Mouse (Mus musculus) spleen, postnatal 14 days (tissue): ENCODE results near the gene Nfib.

Experiments used
- DNase-seq, 2 experiments: peaks; one replicate each; pipeline ENCODE4 v3.0.0; 2021 to 2022; ENCODE audit warnings: low spot score in 2 of 2

The Nfib gene

DNA sequence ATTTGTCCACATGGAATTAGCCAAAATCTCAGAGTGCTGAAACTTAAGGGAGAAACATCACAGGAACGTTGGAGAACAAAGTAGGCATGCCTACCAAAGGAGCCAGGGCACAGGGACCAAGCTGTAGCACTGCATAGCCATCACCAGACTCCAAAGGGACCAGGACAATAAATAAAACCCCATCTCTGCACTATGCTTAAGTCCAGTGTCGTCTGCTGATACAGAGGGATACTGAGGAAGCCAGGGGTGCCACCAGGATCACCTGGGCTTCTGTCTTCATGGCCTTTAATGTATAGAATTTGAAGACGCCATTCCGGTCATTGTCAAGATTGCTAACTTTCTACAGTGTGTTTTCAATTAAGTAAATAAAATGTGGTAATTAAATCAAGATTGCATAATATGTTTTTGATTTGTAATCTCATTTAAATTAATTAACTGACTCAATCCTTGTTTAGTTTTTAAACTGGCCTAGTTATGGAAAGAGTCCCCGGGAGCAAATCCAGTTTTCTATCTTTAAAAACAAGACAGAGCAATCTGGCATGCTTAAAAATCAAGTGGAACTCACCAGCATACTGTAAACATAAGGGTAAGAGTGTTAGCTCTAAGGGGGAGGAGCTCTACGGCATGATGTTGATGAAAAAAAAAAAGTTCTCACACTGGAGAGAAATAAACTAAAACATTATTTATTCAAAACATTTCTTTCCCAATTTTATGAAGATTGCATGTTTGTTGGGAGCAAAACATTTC lies 313.7 kb downstream of the Nfib start:
- DNase-seq, result no peak

DNA sequence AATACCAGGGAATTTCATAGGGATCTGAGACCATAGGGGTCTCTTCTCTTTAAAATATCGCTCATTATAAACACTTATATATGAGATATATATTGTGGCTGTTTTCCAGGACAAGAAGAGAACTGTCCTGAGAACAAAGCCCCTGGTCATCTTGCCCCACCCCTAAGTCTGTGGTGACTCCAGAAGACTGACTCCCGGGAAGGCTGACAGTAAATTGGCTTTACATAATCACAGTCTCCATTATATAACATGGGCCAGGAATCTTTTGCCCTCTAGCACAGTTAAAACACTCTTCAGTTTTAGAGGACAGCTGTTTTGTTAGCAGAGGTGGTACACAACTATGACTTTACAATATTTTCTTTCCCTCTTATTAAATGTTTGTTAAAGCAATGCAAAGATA lies 315.0 kb downstream of the Nfib start:
- no peak for DNase-seq

DNA sequence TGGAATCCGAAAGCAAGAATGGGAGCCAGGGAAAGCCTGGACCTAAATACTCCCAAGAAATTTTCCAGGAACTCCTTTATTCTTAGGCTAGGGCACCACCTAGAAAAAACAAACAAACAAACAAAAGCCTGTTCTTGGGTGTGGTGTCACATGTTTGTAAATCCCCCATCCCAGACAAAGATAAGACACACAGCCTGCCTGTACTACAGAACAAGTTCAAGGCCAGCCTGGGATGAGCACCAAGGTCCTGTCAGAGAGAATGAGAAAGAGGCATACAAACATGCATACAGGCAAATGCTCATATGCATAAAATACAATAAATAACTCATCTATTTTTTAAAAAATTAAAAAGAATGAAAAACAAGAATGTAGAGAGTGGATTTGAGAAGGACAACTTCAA lies 315.7 kb downstream of the Nfib start:
- no peak for DNase-seq

DNA sequence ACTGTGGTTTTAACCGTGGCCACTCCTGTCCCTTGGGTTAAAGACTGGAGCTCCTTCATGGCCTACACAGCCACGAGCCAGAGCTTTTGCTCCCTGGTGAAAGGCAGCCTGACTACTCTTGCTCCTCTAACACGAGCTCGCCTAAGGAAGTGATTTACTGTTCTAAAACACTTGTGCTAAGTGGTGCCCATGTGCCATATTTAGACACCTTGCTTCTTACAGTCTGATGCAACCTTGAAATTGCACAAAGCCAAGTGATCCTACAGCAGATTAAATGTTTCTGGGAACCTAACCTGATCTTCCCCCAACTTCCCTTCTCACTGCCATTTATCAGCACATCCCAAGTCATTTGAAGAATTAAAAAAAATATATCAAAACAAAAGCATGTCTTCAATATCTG lies 317.9 kb downstream of the Nfib start:
- DNase-seq, result no peak

DNA sequence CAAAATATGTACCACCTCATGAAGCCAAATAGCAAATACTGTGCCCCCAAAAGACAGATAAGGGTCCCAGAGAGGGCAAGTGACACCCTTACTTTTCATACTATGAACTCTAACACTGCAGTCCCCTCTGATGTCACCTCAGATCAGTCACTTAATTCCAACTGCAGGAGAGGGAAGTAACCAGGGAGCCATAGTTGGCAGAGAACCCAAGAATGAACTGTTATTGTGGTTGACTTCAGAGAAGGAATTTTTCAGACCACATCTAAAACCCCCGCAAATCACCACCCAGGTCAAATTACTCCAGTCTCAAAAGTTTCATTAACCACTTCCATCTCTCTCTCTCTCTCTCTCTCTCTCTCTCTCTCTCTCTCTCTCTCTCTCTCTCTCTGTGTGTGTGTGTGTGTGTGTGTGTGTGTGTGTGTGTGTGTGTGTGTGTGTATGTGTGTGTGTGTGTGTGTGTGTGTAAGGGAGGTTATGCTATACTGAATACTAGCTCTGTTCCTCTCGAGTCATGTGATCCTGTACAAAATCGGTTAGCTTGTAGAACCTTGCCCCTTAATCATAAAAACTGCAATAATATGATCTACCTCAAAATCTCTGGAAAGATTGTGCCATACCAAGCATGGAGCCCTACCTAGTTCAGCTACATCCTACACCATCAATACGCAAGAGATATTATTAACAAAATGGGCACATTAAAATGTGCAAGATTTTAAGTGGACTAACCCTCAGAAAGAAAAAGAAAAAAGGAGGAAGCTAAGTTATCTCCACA lies 319.1 kb downstream of the Nfib start:
- DNase-seq, result no peak

DNA sequence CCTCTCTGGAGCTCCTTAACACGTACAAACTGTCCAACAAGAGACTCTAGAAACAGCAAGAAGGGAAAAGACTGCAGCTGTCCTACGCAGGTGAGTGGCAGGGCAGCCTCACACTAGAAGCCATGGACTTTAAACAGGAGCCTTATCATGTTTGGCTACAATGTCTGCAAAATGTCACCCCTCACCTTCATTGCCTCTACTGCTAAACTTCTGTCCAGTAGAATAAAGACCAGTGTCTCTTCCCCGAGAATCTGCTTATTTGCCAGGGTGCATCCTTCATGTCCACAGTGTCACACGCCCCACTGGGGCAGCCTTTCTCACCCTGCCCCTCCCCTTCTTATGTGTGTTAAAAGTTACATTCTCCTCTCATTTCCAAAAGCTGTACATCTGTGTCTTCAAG lies 319.9 kb downstream of the Nfib start:
- DNase-seq, result no peak

DNA sequence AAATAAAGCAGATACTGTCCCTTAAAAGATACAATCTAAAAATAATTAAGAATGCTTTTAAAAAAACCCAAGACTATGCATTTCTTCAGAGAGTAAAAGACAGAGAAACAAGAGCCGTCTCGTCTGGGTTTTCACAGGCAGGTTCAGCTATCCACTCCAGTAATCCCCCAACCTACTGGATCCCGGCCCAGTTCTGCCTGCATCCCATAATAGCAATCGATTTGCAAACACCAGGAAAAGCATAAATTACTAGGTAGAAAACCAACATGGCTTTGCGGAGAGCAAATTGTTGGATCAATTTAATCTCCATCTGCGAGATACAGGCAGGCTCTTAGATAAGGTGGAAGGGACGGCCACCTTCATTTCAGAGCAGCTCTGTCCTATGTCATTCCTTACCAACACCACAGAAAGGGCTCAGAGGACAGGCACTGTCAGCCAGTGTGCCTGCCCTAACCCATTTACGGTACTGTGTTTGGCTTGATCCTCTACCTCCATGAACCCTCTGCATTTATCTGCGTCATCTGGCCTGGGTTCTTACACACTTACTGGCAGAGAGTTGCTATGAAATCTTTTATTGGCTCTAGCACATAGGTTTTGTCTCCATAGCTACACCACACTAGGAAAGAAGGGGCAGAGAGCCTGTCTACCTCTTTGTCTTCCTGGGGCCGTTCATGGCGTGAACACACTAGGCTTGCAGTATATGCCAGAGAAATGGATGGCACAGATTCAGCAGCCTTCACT lies 321.4 kb downstream of the Nfib start:
- DNase-seq, result no peak

DNA sequence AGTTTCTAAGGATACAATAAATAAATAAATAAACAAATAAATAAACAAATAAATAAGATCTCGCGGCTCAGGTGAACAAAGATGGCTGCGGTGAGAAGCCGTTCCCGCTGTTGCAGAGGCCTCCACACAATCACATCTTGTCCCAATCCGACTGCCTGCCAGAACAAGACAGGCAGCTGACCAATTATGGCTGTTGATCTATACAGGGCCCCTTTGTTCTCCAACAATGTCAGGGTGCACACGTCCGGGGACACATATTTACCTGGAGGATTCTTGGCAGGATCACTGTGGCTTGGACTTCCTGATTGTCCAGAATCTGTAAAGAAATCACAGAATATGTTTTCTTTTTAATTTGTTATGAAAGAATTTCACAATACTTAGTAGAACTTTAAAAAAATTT lies 322.2 kb downstream of the Nfib start:
- DNase-seq, result no peak

DNA sequence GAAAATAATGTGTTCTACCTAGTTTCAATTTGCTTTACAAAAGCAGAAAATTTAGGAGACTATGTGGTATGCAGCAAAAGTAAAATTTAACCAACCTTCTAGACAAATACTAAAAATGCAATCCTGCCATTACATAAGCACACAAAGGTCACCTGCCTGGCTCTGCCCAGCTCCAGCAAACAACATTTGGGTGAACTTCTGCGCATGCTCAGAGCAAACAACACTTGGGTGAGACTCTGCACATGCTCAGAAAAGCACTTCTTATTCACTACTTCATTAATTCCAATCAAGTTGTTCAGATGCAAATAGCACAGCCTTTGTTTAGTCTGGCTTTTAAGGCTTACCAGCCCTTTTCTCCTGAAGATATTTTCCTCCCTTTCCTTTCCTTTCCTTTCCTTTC lies 323.8 kb downstream of the Nfib start:
- DNase-seq, result no peak

DNA sequence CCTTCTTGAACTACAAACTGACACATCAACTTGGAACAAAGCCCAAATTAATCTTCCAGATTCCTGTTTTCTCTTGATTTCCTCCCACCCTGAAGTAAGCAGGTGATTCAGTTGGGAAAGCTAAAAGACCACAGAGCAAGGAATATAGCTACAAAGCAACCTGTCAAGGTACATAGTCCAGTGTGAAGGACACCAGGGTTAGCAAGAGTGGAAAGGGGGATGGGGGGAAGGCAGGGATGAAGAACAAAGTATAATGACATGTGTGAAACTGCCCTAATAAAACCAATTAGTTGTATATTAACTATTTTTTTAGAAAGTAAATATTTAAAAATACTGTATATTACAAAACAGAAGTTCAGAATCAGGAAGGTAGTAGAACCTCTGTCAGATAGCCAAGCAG lies 325.0 kb downstream of the Nfib start:
- no peak for DNase-seq

DNA sequence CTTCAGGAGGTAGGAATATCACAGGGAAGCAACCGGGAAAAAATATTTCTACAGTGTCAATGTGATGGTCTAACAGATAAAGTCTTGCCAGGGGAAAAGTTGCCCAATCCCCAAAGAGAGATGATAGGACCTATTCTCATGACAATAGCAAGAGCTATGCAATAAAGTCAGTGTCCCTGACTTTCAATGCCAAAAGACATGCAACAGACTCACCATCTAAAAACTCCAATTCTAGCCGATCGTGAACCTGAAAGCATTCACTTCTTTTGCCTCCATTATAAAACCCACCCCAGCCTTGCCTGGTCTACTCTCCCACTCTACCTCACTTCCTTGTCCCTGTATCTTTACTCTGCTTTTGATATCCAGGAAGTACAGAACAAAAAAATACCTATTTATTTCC lies 327.5 kb downstream of the Nfib start:
- DNase-seq, result no peak

DNA sequence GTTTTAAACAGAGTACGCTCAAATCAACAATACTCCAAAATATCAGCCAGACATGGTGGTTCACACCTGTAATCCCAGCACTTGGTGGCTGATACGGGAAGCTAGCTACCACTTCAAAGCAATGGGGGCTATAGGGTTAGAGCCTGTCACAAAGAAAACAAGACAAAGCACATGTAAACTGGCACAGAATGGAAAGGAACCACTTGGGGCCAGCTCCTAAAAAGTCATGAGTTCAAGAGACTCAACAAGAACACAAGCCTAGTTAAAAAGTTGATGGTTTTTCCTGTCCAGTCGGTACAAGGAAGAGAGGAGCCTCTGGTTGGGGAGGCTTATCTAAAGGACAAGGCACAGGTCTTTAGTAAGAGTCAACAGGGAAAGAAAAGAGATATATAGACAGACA lies 327.9 kb downstream of the Nfib start:
- DNase-seq, result no peak

DNA sequence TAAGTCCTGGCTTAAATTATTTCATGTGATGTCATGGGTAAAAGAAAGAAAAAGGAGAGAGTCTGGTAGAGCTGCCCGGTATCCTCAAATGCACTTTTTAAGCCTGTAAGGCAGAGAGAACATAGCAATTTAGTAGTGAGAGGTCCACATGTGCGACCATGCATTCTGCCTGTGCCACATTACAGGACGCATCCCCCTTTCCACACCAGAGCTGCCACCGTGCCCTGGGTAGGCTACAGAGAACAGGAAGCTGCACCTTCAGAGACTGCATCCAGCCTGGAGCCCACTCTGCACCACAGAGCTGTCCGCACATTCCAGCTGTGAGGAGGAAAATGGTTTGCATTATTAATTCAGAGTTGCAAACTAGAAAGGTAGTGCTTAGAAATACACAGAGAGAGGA lies 331.0 kb downstream of the Nfib start:
- no peak for DNase-seq

DNA sequence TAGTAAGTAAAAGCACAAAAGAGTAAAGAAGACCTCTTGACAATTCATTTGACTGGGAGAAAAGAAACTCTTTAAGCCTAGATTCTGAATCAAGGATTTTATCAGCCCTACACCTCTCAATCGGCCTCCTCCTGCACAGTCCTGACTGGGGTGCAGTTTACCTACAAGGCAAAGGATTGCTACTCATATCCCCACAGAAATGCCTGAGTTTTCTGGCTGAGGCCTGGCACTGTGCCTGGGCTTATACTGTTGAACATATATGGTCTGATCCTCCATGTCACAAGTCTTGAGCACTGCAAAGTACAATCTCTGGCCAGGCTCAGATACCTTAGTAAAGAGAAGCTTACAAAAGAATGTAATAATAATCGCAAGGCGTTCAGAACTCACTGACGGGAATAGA lies 333.3 kb downstream of the Nfib start:
- no peak for DNase-seq

DNA sequence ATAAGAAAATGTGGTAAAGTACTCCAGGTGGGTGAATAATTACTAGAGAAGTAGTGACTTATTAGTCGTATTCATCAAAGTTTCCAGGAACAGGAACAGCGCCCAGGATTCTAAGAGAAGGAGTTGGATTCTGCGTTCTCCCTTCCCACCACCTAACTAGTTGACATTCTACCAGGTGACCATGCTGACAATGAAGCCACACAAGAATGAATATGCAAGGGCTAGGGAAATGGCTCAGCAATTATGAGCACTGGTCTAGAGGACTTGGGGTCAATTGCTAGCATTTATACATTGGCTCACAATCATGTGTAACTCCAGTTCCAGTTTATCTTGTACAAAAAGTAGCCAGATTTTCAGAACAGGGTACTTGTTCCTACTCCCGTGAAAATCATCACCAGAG lies 334.1 kb downstream of the Nfib start:
- no peak for DNase-seq

DNA sequence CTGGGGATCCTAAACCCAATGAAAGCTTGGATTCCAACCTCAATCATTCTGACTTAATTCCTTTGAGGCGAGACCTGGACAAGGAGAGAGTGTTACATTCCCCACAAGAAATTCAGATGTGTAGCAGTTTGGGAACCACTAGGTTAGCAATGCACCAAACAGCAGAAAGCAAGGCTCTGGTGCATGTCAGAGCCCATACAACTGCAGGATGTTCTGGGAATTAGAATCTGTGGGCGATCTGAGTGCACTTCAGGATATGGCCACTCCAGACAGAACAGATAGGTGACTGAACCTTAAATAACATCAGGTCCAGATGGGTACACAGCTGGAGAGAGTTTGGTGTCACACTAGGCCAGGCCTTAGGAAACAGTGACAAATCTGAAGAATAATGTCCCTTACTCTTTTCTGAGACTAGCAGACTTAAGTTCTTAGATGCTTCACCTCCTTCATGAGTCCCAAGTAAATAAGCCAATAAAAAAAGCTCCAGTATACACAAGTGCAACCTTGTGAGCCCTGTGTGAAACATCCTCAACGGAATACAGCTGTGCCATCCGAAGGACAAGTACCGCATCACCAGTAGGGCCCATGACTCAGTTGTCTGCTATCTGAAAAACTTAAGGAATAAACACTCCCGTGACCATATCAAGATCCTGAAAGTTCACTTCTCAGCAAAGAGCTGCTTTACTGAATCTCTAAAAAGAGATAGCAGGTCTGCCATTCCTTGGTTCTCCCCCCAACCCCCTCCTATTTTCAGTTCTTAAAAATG lies 336.4 kb downstream of the Nfib start:
- no peak for DNase-seq

DNA sequence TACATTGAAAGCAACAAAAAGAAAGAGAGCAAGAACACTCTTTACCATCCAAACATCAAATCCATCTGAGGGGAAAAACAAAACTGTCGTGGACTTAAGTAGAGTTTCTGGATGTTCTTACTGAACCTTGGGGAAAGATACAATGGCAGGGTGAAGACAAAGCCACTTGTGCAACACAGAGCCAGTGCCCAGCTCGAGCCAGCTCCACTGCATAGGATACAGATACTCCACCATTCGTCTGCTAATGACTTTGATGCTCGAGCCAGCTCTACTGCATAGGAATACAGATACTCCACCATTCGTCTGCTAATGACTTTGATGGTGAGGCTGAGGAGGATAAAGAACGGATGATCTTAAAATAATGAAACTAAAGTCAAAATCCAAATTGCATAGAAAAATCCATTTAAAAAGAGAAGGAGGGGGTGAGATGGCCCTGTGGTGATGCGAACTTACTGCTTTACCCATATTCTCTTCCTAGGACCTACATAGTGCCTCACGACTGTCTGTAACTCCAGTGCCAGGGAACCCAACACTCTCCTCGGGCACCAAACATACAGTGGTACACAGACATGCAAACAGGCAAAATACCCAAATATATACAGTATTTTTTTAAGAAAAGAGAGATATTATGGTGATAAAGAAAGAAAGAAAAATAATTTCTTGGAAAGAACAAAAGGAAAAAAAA lies 337.3 kb downstream of the Nfib start:
- no peak for DNase-seq

DNA sequence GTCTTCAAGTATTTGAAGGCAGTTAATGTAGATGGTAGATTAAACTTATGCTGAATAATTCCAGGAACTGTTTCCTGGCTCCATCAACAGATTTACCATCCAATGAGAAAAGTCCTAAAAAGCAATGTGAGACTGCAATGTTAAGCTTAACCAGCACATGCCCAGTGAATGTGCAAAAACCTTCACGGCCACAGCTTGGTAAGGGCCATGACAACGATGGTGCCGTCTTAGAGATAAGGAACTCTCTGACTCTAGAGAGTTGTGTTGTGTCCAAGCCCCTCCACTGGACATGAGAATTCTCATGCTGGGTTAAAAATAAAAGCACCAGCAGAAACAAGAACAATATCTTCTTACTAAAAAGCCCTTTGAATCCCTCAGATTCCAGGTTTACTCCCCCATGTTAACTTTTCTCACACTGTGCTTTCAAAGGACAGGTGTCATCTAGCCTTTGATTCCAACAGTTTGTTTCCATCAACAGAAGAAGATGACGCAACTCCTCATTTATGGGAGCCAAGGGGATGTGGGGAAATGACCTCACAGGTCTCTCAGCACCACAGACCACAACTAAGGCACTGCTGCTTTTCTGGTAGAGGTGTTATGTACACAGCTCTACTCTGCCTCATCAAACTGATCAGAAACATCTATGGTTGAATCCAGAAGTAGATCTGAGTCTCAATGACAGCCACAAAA lies 340.7 kb downstream of the Nfib start:
- DNase-seq, result no peak

DNA sequence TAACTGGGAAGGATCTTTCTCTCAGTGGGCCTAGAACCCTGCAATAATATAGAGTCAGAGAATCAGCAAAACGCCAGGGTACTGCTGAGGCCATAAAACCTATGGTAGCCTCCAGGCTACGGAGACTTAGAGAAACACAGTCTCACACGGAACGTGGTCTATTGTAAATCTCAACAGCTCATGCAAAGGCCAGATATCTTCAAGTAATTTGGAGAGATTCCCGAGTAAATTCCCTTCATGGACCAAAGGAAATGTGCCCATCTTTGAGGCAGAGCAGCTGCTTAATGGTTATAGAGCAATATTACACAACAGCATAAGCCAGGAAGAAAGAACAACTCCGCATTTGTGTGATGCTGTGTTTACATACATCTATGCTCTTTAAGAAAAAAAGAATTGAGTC lies 341.6 kb downstream of the Nfib start:
- no peak for DNase-seq

DNA sequence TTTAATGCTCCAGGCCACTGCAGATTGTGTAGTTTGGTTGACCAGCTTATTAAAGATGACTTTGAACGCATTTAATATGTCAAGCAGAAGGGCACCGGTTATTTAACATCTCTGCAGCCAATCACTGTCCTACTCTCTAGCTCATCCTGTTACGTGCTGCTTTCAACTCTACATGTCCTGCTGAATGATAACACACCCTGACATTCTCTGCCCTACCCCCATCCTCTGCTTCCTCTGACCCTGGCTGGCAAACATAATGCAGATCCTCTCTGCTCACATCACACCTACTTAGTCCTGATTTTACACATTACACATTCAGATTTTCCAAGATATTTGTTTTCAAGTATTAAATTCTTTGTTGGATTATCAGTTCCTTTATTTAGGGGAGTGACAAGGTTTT lies 343.3 kb downstream of the Nfib start:
- DNase-seq, result no peak

DNA sequence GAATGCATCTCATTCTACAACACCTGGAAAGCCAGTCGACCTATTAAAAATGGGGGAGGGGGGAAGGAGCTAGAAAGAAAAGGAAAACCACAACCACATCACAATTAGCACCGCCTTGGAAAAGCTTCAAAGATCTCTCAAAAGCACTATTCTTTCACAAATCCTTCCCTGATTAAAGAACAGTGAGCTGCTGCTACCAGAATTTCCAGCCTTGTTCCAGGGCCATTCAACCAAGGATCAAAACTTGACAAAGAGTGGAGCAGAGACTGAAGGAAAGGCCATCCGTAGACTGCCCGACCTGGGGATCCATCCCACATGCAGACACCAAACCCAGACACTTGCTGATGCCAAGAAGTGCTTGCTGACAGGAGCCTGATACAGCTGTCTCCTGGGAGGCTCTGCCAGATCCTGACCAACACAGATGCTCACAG lies 345.5 kb downstream of the Nfib start:
- no peak for DNase-seq
